ENCODE assay signal across 9 mouse cellular contexts in the genomic region with DNA sequence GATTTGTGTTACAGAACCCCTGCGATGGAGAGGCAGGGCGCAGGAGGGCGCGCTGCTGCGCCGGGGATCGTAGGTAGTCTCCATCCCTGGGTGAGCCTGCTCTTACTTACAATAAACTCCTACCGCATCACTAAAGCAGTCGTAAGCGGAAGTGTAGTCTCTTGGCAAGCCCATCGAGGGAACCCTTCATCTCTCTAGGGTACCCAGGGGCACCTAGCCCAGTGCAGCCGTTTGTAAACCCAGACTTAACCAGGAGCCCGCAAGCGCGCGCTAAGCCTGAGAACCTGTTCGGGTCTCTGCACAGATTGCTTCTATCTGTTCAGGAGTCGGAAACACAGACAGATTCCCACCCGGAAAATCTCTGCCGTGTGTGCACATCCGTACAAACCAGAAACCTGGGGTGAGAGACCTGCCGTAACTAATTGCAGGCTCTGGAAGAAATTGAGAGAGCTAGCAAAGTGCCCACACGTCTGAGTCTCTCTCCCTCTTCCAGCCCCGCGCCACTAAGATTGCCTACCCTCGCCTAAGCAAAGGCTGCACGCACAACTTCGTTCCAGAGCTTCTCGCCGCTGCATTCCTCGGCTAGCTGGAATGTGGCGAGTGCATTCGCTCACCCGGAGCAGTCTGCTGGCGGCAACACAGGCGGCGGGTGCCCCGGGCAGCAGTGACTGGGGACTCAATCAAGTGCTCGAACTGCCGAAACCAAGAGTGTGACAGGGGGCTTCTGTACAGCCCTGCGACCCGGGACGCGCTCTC. TPM values are rescaled to one million over a fixed set of nuclear protein-coding genes. Genes with fewer than 3 reads are reported as not detected.
DNase-seq lines count a peak whose midpoint lies in the region; ATAC-seq and TF ChIP-seq lines count a peak whose summit lies in the region.
"Had no signal": no experiment of that assay in that cellular context is flagged by ENCODE, and none has a peak within 500 bp of the region (broad histone marks: within the 10 kb centered on the region; RNA-seq: fewer than 3 reads in every experiment).

No protein-coding gene starts in this region.

- no peak for TF ChIP-seq CTCF in kidney, postnatal 0 days (IDR thresholded peaks at IDR 0.05; ENCODE audit: low read depth)

- WGBS in heart, embryonic 11.5 days (ENCODE audit: insufficient replicate concordance) = under 1% methylated on average over 44 of the region's 44 CpGs
- under 1% methylated on average over 44 of the region's 44 CpGs for WGBS in kidney, postnatal 0 days
- WGBS in midbrain, embryonic 13.5 days = under 1% methylated on average over 44 of the region's 44 CpGs

- DNase-seq in kidney, adult 11 months = peak; percentile 7
- no peak for DNase-seq in kidney, adult 9 months
- peak; percentile 80 for DNase-seq in ZHBTc4 (ENCODE audit: low read depth, low spot score)
- peak; percentile 50 for DNase-seq in kidney, postnatal 0 days (ENCODE audit: low spot score)
- DNase-seq in layer of hippocampus, adult 8-10 months (ENCODE audit: low spot score in 2 of 2) = no peak
- no peak for DNase-seq in spleen, postnatal 14 days (ENCODE audit: low spot score in 2 of 2)

- H3K27ac ChIP-seq in heart, embryonic 11.5 days (ENCODE audit: low read depth, low read length) = no peak overlapping the region
- H3K27ac ChIP-seq in kidney, postnatal 0 days = no peak overlapping the region
- H3K27ac ChIP-seq in midbrain, embryonic 13.5 days = no peak overlapping the region

- H3K36me3 ChIP-seq in heart, embryonic 11.5 days (ENCODE audit: control insufficient read depth, insufficient read depth, low read length) = no peaks in the 10 kb centered on the region
- no peaks in the 10 kb centered on the region for H3K36me3 ChIP-seq in kidney, postnatal 0 days (ENCODE audit: insufficient read depth, low read length)
- H3K36me3 ChIP-seq in midbrain, embryonic 13.5 days = no peaks in the 10 kb centered on the region

- H3K4me3 ChIP-seq in heart, embryonic 11.5 days (ENCODE audit: low read depth, low read length) = peak overlapping the region; percentile 63
- H3K4me3 ChIP-seq in kidney, postnatal 0 days (replicated peaks; ENCODE audit: low read depth, low read length) = peak overlapping the region; percentile 50
- H3K4me3 ChIP-seq in midbrain, embryonic 13.5 days (replicated peaks) = peak overlapping the region; percentile 43

- H3K4me2 ChIP-seq in heart, embryonic 11.5 days = peak overlapping the region; percentile 99
- H3K4me2 ChIP-seq in kidney, postnatal 0 days (ENCODE audit: low read length) = peak overlapping the region; percentile 97
- H3K4me2 ChIP-seq in midbrain, embryonic 13.5 days (replicated peaks) = peak overlapping the region; percentile 72

- peaks cover 12% of the 10 kb centered on the region for H3K4me1 ChIP-seq in heart, embryonic 11.5 days (ENCODE audit: control insufficient read depth, insufficient read depth, low read length)
- peaks cover 18% of the 10 kb centered on the region for H3K4me1 ChIP-seq in kidney, postnatal 0 days (replicated peaks; ENCODE audit: insufficient read depth, low read length)
- H3K4me1 ChIP-seq in midbrain, embryonic 13.5 days (replicated peaks) = peaks cover 36% of the 10 kb centered on the region

- no peak overlapping the region for H3K9ac ChIP-seq in heart, embryonic 11.5 days (ENCODE audit: low read depth, low read length)
- no peak overlapping the region for H3K9ac ChIP-seq in kidney, postnatal 0 days (ENCODE audit: low read depth, low read length)
- no peak overlapping the region for H3K9ac ChIP-seq in midbrain, embryonic 13.5 days (replicated peaks)

- no peak for ATAC-seq in heart, embryonic 11.5 days (replicated peaks; ENCODE audit: insufficient number of reproducible peaks, low FRiP score, low TSS enrichment)
- 0 out of 2 replicates have a peak, but pooled peaks have one; percentile 30 for ATAC-seq in kidney, postnatal 0 days (replicated peaks; ENCODE audit: low FRiP score, low read depth)
- no peak for ATAC-seq in midbrain, embryonic 13.5 days

- no peaks in the 10 kb centered on the region for H3K9me3 ChIP-seq in heart, embryonic 11.5 days (replicated peaks; ENCODE audit: control insufficient read depth, low read length)
- no peaks in the 10 kb centered on the region for H3K9me3 ChIP-seq in kidney, postnatal 0 days (replicated peaks; ENCODE audit: low read length)
- H3K9me3 ChIP-seq in midbrain, embryonic 13.5 days = no peaks in the 10 kb centered on the region

- H3K27me3 ChIP-seq in heart, embryonic 11.5 days (ENCODE audit: control insufficient read depth, insufficient read depth, low read length) = peaks cover 88% of the 10 kb centered on the region
- H3K27me3 ChIP-seq in kidney, postnatal 0 days (ENCODE audit: insufficient read depth, low read length) = peaks cover 85% of the 10 kb centered on the region
- peaks cover 94% of the 10 kb centered on the region for H3K27me3 ChIP-seq in midbrain, embryonic 13.5 days

RNA-seq across cellular contexts. Expression of gene Lhx4, which starts 10.7 kb away (rescaled TPM):
- not detected in 2 replicates for polyA plus RNA-seq in heart, embryonic 11.5 days (2014; fragmentation: Nextera tagmentation; extraction: Ambion mirVana)
- polyA plus RNA-seq in kidney, postnatal 0 days (2015; fragmentation: Nextera tagmentation; extraction: Ambion mirVana) = not detected in 2 replicates
- 3.0 and 4.3 TPM in 2 replicates for polyA plus RNA-seq in midbrain, embryonic 13.5 days (2015; fragmentation: Nextera tagmentation; extraction: Ambion mirVana)
- under 1 TPM in 1 of 4 experiments, not detected in 3; 0.05 TPM for total RNA-seq in layer of hippocampus, adult 8-10 months (2022)
- total RNA-seq: hematopoietic stem cell, adult 5-6 weeks had no signal

Comparison
In these comparisons a context has a peak if more than half of its experiments do, and no peak if none do; other contexts are left out.
1. DNase-seq: peak in kidney, adult 11 months (single experiment), ZHBTc4 (single experiment) and kidney, postnatal 0 days (single experiment); none in kidney, adult 9 months (single experiment), layer of hippocampus, adult 8-10 months (0 of 2) and spleen, postnatal 14 days (0 of 2).
2. Peak in every context shown above with its lines, with median percentiles within 50 percentile points of each other: H3K4me2 ChIP-seq and H3K4me3 ChIP-seq.